Mouse (Mus musculus) lung, postnatal 0 days (tissue): ENCODE results near the gene Capn11.

Experiments
- CTCF ChIP-seq: IDR thresholded peaks from 2 replicates; pipeline ENCODE4 v1.5.1; 2016; ENCODE audit warnings: antibody characterized with exemption, mild to moderate bottlenecking
- EP300 ChIP-seq: IDR thresholded peaks from 2 replicates; pipeline ENCODE4 v1.6.1; 2016; ENCODE audit warnings: antibody characterized with exemption, mild to moderate bottlenecking, control low read depth

GRCm38 (mm10) chr17:45602984-45603383 is 56.1 kb downstream of the Capn11 start:
- TF ChIP-seq CTCF (no peak), EP300 (no peak)
